Mouse (Mus musculus) lung, embryonic 16.5 days (tissue): ENCODE data around the gene Orai3. TPM values are rescaled to one million over a fixed set of nuclear protein-coding genes. Genes with fewer than 3 reads are reported as not detected.

Experiments used
- polyA plus RNA-seq: library from polyadenylated mRNA; unstranded; fragments of >200 nt; fragmentation: Nextera tagmentation; extraction: Ambion mirVana; gene quantifications from 2 replicates; pipeline ENCODE4 v1.2.1, GENCODE M21; 2015

Gene Orai3
- polyA plus RNA-seq, 1 experiment from 2014 or later: 29.1 TPM

Other genes with a start within 250 kb of the Orai3 start
- 8.4 and 8.7 TPM in 2 replicates for gene Tmem265, start 208.4 kb upstream of the Orai3 start, polyA plus RNA-seq
- gene Phkg2, start 196.5 kb upstream of the Orai3 start, polyA plus RNA-seq: 36.9 and 40.0 TPM in 2 replicates
- 23.6 and 23.7 TPM in 2 replicates for gene Ccdc189, start 181.2 kb upstream of the Orai3 start, polyA plus RNA-seq
- 47.6 and 51.1 TPM in 2 replicates for gene Rnf40, start 181.0 kb upstream of the Orai3 start, polyA plus RNA-seq
- gene Zfp629, start 154.0 kb upstream of the Orai3 start, polyA plus RNA-seq: 12.5 and 12.6 TPM in 2 replicates
- gene Bcl7c, start 60.9 kb upstream of the Orai3 start, polyA plus RNA-seq: 40.5 and 46.1 TPM in 2 replicates
- gene Ctf1, start 57.1 kb upstream of the Orai3 start, polyA plus RNA-seq: 11.4 and 11.8 TPM in 2 replicates
- gene Ctf2, start 37.6 kb upstream of the Orai3 start, polyA plus RNA-seq: 0.23 and 0.24 TPM in 2 replicates
- gene Fbxl19, start 25.3 kb upstream of the Orai3 start, polyA plus RNA-seq: 3.1 and 3.8 TPM in 2 replicates
- 13.8 and 18.1 TPM in 2 replicates for gene Setd1a, start 6.9 kb downstream of the Orai3 start, polyA plus RNA-seq
- not detected in 2 replicates for gene Gm49388, start 15.8 kb downstream of the Orai3 start, polyA plus RNA-seq
- gene Hsd3b7, start 30.8 kb downstream of the Orai3 start, polyA plus RNA-seq: 27.5 and 32.1 TPM in 2 replicates
- gene Stx4a, start 54.5 kb downstream of the Orai3 start, polyA plus RNA-seq: 44.5 and 45.1 TPM in 2 replicates
- 1.1 and 1.3 TPM in 2 replicates for gene Stx1b, start 54.7 kb downstream of the Orai3 start, polyA plus RNA-seq
- 11.2 and 11.3 TPM in 2 replicates for gene Zfp646, start 106.4 kb downstream of the Orai3 start, polyA plus RNA-seq
- 15.0 and 17.5 TPM in 2 replicates for gene Zfp668, start 107.0 kb downstream of the Orai3 start, polyA plus RNA-seq
- 1.1 and 2.0 TPM in 2 replicates for gene Prss53, start 121.2 kb downstream of the Orai3 start, polyA plus RNA-seq
- not detected in 2 replicates for gene Gm21974, start 125.6 kb downstream of the Orai3 start, polyA plus RNA-seq
- 159 and 162 TPM in 2 replicates for gene Vkorc1, start 125.8 kb downstream of the Orai3 start, polyA plus RNA-seq
- gene Bckdk, start 134.3 kb downstream of the Orai3 start, polyA plus RNA-seq: 129 and 133 TPM in 2 replicates
- gene Kat8, start 142.7 kb downstream of the Orai3 start, polyA plus RNA-seq: 37.2 and 38.9 TPM in 2 replicates
- gene Prss8, start 160.3 kb downstream of the Orai3 start, polyA plus RNA-seq: 101 and 108 TPM in 2 replicates
- 12.3 and 12.4 TPM in 2 replicates for gene Prss36, start 176.9 kb downstream of the Orai3 start, polyA plus RNA-seq
- 299 and 328 TPM in 2 replicates for gene Fus, start 197.6 kb downstream of the Orai3 start, polyA plus RNA-seq
- 37.6 and 51.2 TPM in 2 replicates for gene Pycard, start 224.1 kb downstream of the Orai3 start, polyA plus RNA-seq
- gene Trim72, start 234.1 kb downstream of the Orai3 start, polyA plus RNA-seq: 0.28 and 0.63 TPM in 2 replicates